Mouse (Mus musculus): ENCODE results near the gene Gm15107.
"Not testable (repeated sequence)": the region's sequence is repeated elsewhere in the genome, so short reads cannot be mapped to it uniquely, and the experiment has no call there.

The Gm15107 gene

DNA sequence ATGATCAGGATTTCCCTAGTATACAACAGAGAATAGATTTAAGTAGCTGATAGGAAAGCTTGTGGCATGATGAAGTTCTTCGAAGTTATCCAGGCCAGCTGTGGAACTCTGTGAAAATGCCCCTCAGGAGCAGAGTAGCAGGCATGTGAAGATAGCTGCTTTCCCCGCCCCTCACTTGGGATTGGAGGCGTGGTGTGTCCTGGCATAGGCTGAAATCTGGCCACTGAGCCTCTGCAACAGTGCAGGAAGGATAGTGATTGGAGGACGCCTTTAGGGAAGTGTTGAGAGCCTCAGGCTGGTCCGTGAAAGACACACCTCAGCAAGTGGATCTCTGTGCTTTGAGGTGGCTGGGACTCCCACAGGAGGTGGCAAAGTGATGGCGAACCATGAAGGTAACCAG lies at the start of gene Gm15107:
Gm15107 (plus strand) TSS at position 301 of the 400 bp plus-strand sequence.
- not testable (repeated sequence) for DNase-seq

Data from thymus, postnatal 25 days (tissue).